Mouse (Mus musculus): ENCODE results near the gene Mrpl52.

DNA sequence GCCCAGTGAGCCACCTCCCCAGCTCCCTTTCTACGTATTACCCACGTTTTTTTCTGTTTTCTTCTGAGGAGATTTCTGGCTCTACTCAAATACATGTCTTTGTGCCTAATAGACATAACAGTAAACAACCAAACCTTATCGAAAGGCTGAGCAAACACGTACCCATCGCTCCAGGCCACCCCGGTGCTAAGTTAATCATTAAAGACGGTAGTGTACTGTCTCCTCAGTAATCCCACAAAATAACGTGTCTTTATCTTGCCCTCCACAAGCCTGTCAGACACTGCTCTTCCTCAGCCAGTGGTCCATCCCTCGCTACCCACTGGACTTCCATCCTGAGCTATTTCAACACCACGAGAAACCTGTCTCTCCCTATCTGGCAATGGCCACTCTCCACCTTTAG lies 44.9 kb upstream of the Mrpl52 start:
- no peak for TF ChIP-seq CTCF (IDR thresholded peaks at IDR 0.05; ENCODE audit: control insufficient read depth, insufficient read depth, insufficient read length)
- TF ChIP-seq MYOG (IDR thresholded peaks at IDR 0.05; ENCODE audit: control insufficient read depth, extremely low read depth, insufficient read length) = no peak
